Mouse (Mus musculus) kidney, embryonic 14.5 days (tissue): ENCODE data around the gene Prdm11. TPM values are rescaled to one million over a fixed set of nuclear protein-coding genes. Genes with fewer than 3 reads are reported as not detected.

Source experiments
- ATAC-seq: fragments of 200-750 bp; cut with Nextera tagmentation; 2 replicates; pipeline ENCODE4 v1.8.0; 2017; ENCODE audit warnings: moderate number of reproducible peaks, mild to moderate bottlenecking, moderate TSS enrichment, moderate library complexity; ENCODE audit not compliant: low FRiP score, low TSS enrichment
- H3K27ac ChIP-seq: fragments of 300-500 bp; sonication (generic); 2 replicates; pipeline ENCODE4 v1.5.1; 2014; ENCODE audit warnings: low read depth, mild to moderate bottlenecking, low read length, moderate library complexity, mixed read lengths
- H3K27me3 ChIP-seq: fragments of 300-500 bp; sonication (generic); 2 replicates; pipeline ENCODE4 v1.6.1; 2014; ENCODE audit warnings: mild to moderate bottlenecking, low read length; ENCODE audit not compliant: control insufficient read depth, insufficient read depth
- H3K36me3 ChIP-seq: fragments of 300-500 bp; sonication (generic); 2 replicates; pipeline ENCODE4 v1.6.1; 2014; ENCODE audit warnings: low read length, mixed read lengths; ENCODE audit not compliant: control insufficient read depth, insufficient read depth
- H3K4me1 ChIP-seq: fragments of 300-500 bp; sonication (generic); 2 replicates; pipeline ENCODE4 v1.6.1; 2014; ENCODE audit warnings: low read length, mixed read lengths; ENCODE audit not compliant: control insufficient read depth, insufficient read depth
- H3K4me2 ChIP-seq: fragments of 300-500 bp; sonication (generic); replicated peaks from 2 replicates; pipeline ENCODE4 v1.6.1; 2014; ENCODE audit warnings: low read depth, mild to moderate bottlenecking, low read length
- H3K4me3 ChIP-seq: fragments of 300-500 bp; sonication (generic); 2 replicates; pipeline ENCODE4 v1.5.1; 2014; ENCODE audit warnings: mild to moderate bottlenecking, low read length
- H3K9ac ChIP-seq: fragments of 300-500 bp; sonication (generic); 2 replicates; pipeline ENCODE4 v1.6.1; 2014; ENCODE audit warnings: low read depth, mild to moderate bottlenecking, low read length, moderate library complexity
- H3K9me3 ChIP-seq: fragments of 300-500 bp; sonication (generic); 2 replicates; pipeline ENCODE4 v1.6.1; 2016; ENCODE audit warnings: low read length; ENCODE audit not compliant: control insufficient read depth
- WGBS: fragments of 180-500 bp; shearing (Covaris S2); extraction: QIAGEN DNeasy Blood & Tissue Kit; methylation state at CpG from one replicate; pipeline ENCODE4 v1.1.7; 2014; 5-methylcytosine and 5-hydroxymethylcytosine counted together
- polyA plus RNA-seq: library from polyadenylated mRNA; unstranded; fragments of >200 nt; fragmentation: Nextera tagmentation; extraction: Ambion mirVana; gene quantifications from 2 replicates; pipeline ENCODE4 v1.2.1, GENCODE M21; 2014

Prdm11 gene
- polyA plus RNA-seq, 1 experiment from 2014 or later = 4.3 TPM

DNA sequence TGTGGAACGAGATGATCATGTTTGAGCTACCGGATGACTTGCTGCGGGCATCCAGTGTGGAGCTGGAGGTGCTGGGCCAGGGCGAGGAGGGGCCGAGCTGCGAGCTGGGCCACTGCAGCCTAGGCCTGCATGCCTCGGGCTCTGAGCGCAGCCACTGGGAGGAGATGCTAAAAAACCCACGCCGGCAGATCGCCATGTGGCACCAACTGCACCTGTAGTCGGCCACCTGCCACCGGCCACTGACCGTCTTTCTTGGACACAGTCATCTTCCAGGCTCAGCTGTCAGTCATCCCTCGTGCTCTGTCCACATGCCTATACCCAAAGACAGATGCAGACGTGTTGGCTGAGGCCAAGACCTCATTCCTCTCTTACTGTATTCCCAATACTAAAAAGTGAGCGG, 92.5 kb downstream of the Prdm11 start:
- Histone ChIP-seq H3K4me2 (no peak overlapping the region), H3K4me1 (peaks cover 2% of the 10 kb centered on the region; the same call in 1 of the 2 replicates), H3K27ac (no peak overlapping the region), H3K27me3 (no peaks in the 10 kb centered on the region), H3K4me3 (no peak overlapping the region), H3K36me3 (no peaks in the 10 kb centered on the region), H3K9me3 (0 out of 2 replicates have a peak, but pooled peaks cover 3% of the 10 kb centered on the region), H3K9ac (no peak overlapping the region)
- WGBS = 93% methylated on average over 17 of the region's 17 CpGs
- no peak for ATAC-seq

DNA sequence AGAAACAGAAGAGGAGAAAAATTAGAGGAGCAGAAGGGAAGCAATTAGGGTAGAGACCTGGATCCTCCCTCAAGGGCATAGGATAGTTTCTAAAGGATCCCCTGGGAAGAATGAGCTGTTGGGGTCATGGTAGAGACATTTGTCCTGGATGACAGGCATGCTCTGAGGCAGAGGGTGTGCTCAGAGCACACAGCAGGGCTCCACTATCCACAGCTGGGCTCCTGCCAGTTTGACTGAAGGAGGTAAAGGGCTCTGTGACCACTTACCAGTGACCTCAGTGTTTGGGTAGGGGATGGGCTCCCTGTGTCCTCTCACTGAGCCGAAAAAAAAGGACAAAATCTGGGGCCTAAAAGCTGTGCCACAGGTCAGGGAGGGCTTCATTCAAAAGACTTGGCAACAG, 96.4 kb downstream of the Prdm11 start:
- Histone ChIP-seq H3K4me3 (no peak overlapping the region), H3K4me1 (peaks cover 11% of the 10 kb centered on the region), H3K27ac (no peak overlapping the region), H3K9ac (no peak overlapping the region), H3K27me3 (no peaks in the 10 kb centered on the region), H3K9me3 (no peaks in the 10 kb centered on the region), H3K4me2 (no peak overlapping the region), H3K36me3 (no peaks in the 10 kb centered on the region)
- WGBS = 9% methylated on average over 1 of the region's 1 CpGs
- ATAC-seq = no peak

DNA sequence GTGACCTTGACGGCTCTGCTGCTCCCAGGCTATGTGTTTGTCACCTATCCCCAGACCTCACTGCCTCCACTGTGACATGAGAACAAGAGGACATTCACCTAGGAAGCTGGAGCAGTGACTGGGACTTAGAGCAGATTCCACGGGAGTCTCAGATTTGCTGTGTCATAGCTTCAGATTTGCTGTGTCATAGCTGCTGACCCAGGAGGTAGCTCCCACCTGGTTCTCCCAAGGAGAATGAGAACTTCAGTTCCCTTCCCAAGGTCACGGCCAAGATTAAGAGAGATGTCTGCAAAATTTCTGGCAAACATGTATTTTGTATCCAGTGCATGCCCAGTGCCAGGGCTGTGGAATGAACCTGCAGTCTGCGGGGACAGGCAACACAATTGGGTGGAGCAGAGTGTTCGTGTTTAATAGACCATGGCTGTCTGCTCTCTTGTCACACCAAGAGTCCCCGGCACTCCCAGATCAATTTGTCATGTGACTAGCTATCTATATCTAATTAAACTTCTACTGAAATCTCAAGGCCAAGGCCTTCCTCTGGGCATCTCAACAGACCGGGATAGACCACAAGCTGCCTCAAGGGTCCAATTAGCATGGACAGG, 97.2 kb downstream of the Prdm11 start:
- H3K4me3 ChIP-seq = no peak overlapping the region
- H3K36me3 ChIP-seq = no peaks in the 10 kb centered on the region
- no peak overlapping the region for H3K9ac ChIP-seq
- H3K4me1 ChIP-seq = peaks cover 11% of the 10 kb centered on the region
- no peaks in the 10 kb centered on the region for H3K27me3 ChIP-seq
- H3K27ac ChIP-seq = no peak overlapping the region
- 38% methylated on average over 7 of the region's 7 CpGs for WGBS
- H3K4me2 ChIP-seq = no peak overlapping the region
- no peak; the same call in 1 of the 2 replicates for ATAC-seq
- no peaks in the 10 kb centered on the region for H3K9me3 ChIP-seq

DNA sequence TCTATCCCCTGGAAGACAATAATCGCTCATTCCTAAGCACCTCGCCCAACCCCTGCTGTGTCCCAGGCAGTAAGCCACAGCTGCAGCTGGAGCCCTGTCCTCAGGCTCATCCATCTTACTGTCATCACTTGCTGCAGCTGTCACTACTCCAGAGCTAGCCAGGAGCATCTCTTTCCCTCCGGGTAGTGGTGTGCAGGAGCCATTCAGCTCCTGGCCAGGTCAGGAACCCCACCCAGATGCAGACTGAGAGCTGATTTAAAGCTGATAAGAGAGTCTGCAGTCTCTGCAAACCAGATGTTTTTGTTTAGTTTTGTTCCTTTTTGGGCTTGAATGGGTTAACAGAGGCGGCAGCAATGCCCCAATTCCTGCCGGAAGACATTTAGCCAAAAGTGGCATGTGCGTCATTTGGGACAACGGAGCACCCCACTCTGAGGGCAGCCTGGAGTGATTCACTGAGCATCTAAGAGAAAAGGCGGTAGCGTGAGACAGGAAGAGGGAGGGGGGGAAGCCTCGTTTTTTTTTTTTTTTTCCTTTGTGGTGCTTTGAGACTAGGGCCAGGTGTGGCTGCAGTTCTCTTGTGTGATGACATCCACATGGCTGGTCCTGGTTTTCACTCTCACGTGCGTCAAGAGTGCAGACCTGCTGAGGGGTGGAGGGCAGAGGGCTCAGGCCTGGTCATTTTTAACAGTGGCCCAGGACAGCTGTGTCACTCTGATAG, 97.8 kb downstream of the Prdm11 start:
- Histone ChIP-seq H3K36me3 (no peaks in the 10 kb centered on the region), H3K4me2 (no peak overlapping the region), H3K9me3 (no peaks in the 10 kb centered on the region), H3K4me3 (no peak overlapping the region), H3K4me1 (peaks cover 11% of the 10 kb centered on the region), H3K27ac (no peak overlapping the region), H3K9ac (no peak overlapping the region), H3K27me3 (no peaks in the 10 kb centered on the region)
- 4% methylated on average over 11 of the region's 12 CpGs for WGBS
- 0 out of 2 replicates have a peak, but pooled peaks have one; percentile 40 for ATAC-seq

DNA sequence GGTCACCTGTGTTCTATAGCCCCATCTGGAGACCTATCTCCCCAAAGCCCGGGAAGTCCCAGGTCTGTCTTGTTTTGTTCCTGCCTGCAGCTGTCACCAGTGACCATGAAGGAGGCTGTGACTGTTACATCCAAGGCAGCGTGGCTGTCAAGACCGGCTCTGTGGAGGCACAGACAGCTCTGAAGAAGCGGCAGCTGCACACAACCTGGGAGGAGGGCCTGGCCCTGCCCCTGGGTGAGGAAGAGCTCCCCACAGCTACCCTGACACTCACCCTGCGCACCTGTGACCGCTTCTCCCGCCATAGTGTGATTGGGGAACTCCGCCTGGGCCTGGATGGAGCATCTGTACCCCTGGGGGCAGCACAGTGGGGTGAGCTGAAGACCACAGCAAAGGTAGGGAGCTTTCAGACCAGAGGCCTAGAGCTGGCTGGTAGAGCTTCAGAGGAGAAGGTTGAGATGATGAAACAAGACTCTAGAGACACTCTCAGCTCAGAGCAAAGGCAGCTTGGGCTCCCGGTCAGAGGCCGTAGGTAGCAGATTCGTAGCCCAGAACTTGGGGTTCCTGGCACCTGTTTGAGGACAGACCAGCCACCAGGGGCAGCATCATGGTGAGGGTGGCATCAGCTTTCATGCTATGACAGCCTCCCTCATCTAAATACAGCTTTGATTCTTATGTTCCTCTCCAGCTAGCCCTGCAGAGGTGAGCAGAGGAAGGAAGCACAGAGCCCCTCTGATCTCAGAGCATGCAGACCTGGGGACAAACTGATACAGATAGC, 100.0 kb downstream of the Prdm11 start:
- H3K27me3 ChIP-seq = no peaks in the 10 kb centered on the region
- no peak for ATAC-seq
- H3K4me3 ChIP-seq = no peak overlapping the region
- H3K4me2 ChIP-seq = no peak overlapping the region
- no peaks in the 10 kb centered on the region for H3K9me3 ChIP-seq
- H3K4me1 ChIP-seq = peaks cover 11% of the 10 kb centered on the region
- no peak overlapping the region for H3K9ac ChIP-seq
- no peaks in the 10 kb centered on the region for H3K36me3 ChIP-seq
- H3K27ac ChIP-seq = no peak overlapping the region
- WGBS = 92% methylated on average over 11 of the region's 11 CpGs

DNA sequence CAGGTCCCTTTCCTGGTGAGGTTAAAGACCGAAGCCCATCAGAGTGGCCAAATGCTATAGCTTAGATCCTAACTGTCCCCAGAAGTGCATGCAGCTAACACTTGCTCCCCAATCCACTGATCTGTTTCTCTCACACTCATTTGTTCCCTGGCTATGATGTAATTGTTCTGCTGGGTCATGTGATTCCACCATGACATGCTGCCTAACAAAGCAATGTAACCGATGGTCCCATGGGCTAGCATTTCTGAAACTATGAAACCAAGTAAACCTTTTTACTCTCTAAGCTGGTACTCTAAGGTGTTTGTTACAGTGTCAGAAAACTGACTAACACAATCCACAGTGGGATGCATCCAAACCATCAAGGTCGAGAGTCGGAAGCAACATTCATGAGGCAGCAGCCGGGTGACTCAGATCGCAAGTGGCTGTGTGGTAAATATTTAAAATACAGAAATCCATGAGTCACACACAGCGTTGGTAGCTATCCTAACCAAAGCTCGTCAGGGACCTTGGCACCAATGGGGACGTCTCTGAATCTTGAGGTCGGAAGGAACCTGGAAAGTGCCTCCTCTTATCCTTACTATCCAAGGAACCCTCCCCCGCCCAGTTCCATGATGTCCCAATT, 100.7 kb downstream of the Prdm11 start:
- Histone ChIP-seq H3K9ac (no peak overlapping the region), H3K4me1 (peaks cover 11% of the 10 kb centered on the region), H3K27me3 (no peaks in the 10 kb centered on the region), H3K9me3 (no peaks in the 10 kb centered on the region), H3K4me2 (no peak overlapping the region), H3K4me3 (no peak overlapping the region), H3K36me3 (no peaks in the 10 kb centered on the region), H3K27ac (no peak overlapping the region)
- ATAC-seq = no peak
- WGBS = 87% methylated on average over 11 of the region's 11 CpGs

DNA sequence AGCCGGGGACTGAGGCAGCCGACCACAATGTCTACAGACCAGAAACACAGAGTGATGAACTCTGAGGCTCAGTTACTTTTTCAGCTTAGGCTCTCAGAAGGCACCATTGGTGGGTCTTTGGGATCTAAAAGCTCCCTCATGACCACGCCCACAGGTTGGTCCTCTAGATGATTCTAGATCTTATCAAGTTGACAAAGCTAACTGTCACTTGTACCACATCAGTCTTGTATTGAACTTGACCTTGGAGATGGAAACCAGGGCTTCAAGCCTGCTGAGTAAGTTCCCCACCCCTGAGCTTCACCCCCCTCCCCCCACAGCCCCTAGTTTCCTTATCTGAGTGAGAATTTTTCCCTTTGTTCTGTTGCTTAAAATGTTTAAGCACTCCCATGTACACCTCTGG, 101.6 kb downstream of the Prdm11 start:
- no peak for ATAC-seq
- no peaks in the 10 kb centered on the region for H3K9me3 ChIP-seq
- H3K4me3 ChIP-seq = no peak overlapping the region
- no peak overlapping the region for H3K27ac ChIP-seq
- no peaks in the 10 kb centered on the region for H3K27me3 ChIP-seq
- H3K36me3 ChIP-seq = no peaks in the 10 kb centered on the region
- no peak overlapping the region for H3K9ac ChIP-seq
- H3K4me1 ChIP-seq = peaks cover 11% of the 10 kb centered on the region
- WGBS = 92% methylated on average over 3 of the region's 3 CpGs
- H3K4me2 ChIP-seq = no peak overlapping the region

DNA sequence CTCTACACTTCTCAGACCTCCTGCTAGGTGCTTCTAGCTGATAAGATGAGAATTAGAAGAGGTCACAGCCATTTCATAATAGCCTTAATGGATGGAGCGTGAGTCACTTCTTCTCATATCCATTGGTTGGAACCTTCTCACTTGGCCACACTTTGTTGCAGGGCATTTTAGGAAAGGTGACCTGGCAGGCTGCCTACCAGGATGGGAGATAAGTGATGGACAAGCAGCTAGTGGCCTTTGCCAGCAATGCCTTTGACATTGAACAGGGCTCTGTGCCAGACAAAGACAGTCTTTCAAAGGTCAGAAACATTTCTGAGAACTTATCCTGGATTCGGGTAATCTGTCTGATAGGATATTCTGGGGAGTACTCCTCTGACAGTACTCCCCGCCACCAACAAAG, 102.6 kb downstream of the Prdm11 start:
- no peak overlapping the region for H3K4me3 ChIP-seq
- ATAC-seq = no peak
- no peaks in the 10 kb centered on the region for H3K36me3 ChIP-seq
- no peak overlapping the region for H3K4me2 ChIP-seq
- no peak overlapping the region for H3K27ac ChIP-seq
- no peaks in the 10 kb centered on the region for H3K27me3 ChIP-seq
- no peak overlapping the region for H3K9ac ChIP-seq
- H3K4me1 ChIP-seq = peaks cover 9% of the 10 kb centered on the region
- WGBS = 76% methylated on average over 3 of the region's 3 CpGs
- no peaks in the 10 kb centered on the region for H3K9me3 ChIP-seq
